Mouse (Mus musculus): ENCODE measurements around the gene Gm5926.
"Not testable (repeated sequence)": the region's sequence is repeated elsewhere in the genome, so short reads cannot be mapped to it uniquely, and the experiment has no call there.

The Gm5926 gene

GRCm38 (mm10) chrX:32650416-32650815, at the start of gene Gm5926:
Gene Gm5926 (plus strand): TSS chrX:32650716.
- not testable (repeated sequence) for DNase-seq (ENCODE audit: low spot score)

- DNase-seq (ENCODE audit: low spot score) = not testable (repeated sequence)
Measured at GRCm38 (mm10) chrX:32601008-32601407, 49.5 kb upstream of the Gm5926 start.

GRCm38 (mm10) chrX:32601425-32601824, 49.1 kb upstream of the Gm5926 start:
- DNase-seq (ENCODE audit: low spot score) = not testable (repeated sequence)

Measured in embryo, embryonic 10 days (tissue).